Mouse (Mus musculus): Measurements from ENCODE around the gene Tmem39b.
A peak's percentile ranks its signal among the peaks of the same experiment; 100 is the strongest.
"Not testable (repeated sequence)": the region's sequence is repeated elsewhere in the genome, so short reads cannot be mapped to it uniquely, and the experiment has no call there.

Gene Tmem39b

DNA sequence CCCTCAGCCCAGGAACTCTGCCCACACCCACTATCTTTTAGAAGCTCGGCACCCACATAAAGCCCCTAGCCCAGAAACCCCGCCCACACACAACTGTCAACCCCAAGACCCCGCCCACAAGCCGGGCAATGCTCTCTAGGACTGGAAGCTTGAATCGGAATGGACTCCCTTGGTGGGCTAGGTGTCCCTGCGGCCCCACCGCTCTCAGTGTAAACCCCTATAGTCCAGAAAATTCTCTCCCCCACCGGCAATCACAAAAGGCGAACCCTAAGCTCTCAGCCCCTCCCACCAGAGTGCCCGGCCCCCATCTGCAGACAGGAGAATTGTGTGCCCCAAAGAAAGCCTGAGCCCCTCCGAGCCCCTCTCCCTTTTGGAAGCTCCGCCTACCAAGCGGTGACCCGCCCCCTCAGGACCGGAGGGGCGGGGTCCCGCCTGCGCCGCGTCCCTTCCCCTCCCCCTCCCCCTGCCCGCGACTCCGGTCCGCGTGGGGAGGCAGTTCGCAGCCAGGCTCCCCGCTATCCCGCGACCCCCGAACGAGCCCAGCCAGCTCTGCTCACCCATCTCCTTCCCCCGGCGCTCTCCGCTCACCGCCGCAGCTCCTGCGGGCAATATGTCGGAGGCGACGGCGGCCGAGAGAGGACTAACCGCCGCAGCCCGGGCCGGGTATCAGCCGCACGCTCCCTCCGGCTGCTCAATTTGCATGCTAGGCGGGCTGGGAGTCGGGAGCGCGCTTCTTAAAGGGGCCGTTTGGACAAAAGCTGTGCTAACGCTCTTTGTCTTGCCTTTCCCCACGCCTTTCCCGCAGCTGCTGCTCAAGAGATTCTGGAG lies at the start of gene Tmem39b:
Gene Tmem39b, minus strand, starts transcription at position 681 of the 828 bp plus-strand sequence.
- DNase-seq (ENCODE audit: low spot score in 2 of 2): peak; percentile 87 to 88

- DNase-seq (ENCODE audit: low spot score in 2 of 2): no peak
These were observed 49.5 kb upstream of the Tmem39b start for GRCm38 (mm10) chr4:129746106-129746505.

DNA sequence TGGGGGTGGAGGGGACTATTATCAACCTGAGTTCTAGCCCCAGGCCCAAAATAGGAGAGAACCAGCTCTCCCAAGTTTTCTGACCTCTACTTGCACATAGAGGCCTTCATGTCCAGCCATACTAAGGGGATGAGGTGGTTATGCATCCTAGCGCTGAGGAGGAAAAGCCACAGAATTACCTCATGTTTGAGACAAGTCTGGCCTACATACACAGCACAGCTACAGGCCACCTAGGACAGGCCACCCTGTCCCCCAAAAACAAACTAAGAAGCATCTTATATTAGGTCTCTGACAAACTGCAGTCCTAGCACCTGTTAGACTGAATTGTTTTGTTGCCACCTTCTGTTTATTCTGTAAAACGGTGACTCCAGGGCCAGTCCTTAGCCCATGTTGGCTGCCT lies 46.9 kb upstream of the Tmem39b start:
- DNase-seq (ENCODE audit: low spot score in 2 of 2): no peak

GRCm38 (mm10) chr4:129743010-129743390 lies 46.4 kb upstream of the Tmem39b start:
- no peak for DNase-seq (ENCODE audit: low spot score in 2 of 2)

GRCm38 (mm10) chr4:129742232-129743009 lies 45.8 kb upstream of the Tmem39b start, which contains the start of gene Khdrbs1:
TSS of gene Khdrbs1 (minus strand) at chr4:129742303.
- peak; percentile 94 to 95 for DNase-seq (ENCODE audit: low spot score in 2 of 2)

DNA sequence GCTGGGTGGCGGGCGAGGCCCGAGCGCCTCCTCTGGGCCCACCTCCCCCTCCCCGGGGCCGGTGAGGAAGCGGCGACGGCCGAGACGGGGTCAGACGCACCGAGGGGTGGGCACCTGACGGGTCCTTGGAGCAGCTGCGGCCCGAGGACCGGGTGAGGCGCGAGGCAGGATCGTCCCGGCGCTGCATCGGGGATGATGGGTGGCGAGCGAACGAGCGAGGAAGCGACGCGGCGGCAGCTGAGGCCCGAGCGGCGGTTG lies 45.3 kb upstream of the Tmem39b start:
- DNase-seq (ENCODE audit: low spot score in 2 of 2): no peak

DNA sequence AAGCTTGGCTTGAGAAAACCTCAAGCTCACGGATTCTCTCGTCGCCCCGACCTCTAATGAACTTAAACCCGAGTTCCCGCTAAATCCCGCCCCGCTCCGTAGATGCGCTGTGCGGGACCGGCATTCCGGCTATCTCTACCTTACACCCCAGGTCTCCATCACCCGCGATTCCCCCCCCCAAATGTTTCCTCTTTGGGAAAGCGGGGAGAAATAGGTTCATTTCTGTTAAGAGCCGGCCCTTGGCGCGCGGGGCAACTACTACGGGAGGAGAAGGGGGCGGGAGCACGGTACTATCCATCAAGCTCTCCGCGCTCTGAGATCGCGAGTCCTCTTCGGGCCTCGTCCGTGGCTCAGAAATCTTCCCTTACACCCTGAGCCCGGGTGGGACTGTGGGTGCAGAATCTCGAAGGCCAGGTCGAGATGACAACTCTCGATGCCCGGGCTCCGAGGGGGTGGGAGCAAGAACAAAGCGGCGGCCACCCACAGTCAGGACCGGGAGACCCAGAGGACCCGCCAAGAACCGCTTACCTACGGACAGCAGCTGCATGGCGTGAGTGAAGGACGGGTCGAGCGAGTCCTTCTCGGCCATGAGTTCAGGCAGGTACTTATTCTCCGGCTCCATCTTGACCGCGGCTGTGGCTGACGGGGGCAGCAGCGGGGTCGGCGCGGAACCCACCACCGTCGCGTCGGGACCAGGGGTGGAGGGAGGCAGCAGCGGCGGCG lies 44.8 kb upstream of the Tmem39b start:
- DNase-seq (ENCODE audit: low spot score in 2 of 2): peak; percentile 14 to 42

DNA sequence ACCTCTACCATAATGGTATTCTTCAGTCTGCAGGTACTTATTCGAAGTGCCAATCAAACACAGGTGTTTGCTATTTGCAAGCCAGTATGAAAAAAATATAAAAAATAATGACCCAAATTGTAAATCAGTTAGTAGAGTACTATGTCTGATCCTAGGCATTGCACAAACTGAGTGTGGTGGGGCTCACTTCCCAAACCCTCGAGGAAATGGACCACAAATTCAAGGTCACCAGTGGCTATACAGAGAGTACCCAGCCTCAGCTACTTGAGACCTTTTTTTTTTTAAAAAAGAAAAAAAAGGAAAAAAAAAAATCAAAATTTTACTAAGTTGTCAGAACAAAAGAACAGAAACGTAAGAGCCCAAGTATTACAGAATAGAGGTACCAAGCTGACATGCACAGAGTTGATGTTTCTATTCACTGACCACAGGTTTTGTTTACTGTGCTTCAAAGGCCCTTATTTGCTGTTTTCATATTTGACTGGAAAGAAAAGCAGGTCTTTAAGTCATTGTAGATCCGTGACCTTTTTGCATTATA lies 42.5 kb upstream of the Tmem39b start:
- DNase-seq (ENCODE audit: low spot score in 2 of 2): no peak

GRCm38 (mm10) chr4:129736173-129736572 lies 39.5 kb upstream of the Tmem39b start:
- no peak for DNase-seq (ENCODE audit: low spot score in 2 of 2)

- not testable (repeated sequence) for DNase-seq (ENCODE audit: low spot score in 2 of 2)
These were observed 38.8 kb upstream of the Tmem39b start for GRCm38 (mm10) chr4:129735485-129735884.

- DNase-seq (ENCODE audit: low spot score in 2 of 2): no peak
These were observed 34.8 kb upstream of the Tmem39b start for GRCm38 (mm10) chr4:129731423-129731822.

- DNase-seq (ENCODE audit: low spot score in 2 of 2): no peak
These were observed 19.7 kb upstream of the Tmem39b start for GRCm38 (mm10) chr4:129716310-129716709.

DNA sequence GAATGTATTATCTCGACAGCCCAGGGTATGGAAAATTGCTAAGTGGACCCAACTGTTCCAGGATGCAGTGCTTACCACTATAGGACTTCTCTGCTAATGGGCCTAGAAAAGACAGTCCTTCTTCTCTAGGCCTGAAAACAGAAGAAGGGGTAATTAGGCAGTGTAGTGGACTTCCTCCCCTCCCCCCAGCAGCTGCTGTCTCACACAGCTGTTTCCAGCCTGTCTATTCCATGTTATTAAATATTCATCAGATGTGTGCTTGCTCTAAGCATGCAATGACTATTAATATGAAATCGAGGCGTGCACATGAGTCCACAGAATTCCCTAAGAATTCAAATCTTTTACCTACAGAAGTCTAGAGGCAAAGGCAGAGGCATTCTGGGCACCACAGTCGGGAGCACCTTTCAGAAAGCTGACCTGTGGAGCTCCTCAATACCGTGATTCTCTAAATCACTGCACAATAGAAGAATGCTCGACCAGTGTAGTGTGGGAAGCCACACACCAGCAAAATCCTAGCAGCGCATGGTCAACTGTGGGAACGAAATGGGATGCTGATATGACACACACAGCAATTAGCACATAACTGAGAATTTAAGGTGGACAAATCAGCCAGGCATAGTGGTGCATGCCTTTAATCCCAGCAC lies 13.0 kb upstream of the Tmem39b start:
- DNase-seq (ENCODE audit: low spot score in 2 of 2): no peak

- no peak for DNase-seq (ENCODE audit: low spot score in 2 of 2)
These were observed 10.1 kb upstream of the Tmem39b start for GRCm38 (mm10) chr4:129706750-129707149.

GRCm38 (mm10) chr4:129702454-129702853 lies 5.8 kb upstream of the Tmem39b start:
- DNase-seq (ENCODE audit: low spot score in 2 of 2): peak in 1 of 2 experiments; percentile 12

DNA sequence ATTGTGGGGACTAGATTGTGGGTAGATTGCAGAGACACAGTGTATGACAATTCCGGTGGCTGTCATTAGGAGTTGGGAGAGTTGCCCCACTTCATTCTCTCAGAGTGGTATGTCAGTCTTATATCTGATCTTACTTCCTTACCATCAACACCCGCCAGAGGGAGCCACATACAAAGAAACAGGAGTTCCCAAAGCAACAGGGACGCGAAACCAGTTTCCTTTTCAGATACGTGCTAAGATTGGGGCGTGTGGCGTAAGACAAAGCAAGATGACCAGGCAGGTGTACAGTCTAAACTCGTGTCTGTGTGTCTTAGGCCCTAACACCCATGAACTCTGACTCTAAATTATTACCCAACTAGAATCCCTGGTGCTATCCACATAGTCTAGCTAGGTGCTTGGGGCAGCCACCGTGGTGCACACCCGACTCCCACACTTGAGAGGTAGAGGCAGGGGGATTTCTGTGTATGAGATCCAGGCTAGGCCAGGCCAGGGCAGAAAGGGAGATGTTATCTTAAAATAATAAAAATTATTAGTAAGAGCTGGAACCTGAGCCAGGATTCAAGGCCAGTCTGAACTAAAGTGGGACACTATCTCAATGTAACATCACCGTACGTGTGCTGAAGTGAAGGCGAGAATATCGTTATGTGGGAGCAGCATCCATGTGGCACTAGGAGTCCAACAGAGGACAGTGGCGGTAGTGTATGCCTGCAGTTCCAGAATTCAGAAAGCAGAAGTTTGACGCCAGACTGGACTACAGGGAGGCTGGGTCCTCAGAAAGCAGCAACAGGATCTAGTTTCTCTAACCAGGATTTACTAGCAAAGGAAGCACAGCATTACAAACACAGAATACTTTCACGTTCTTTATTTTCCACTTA lies 5.1 kb upstream of the Tmem39b start:
- DNase-seq (ENCODE audit: low spot score in 2 of 2): peak; percentile 57 to 78

DNA sequence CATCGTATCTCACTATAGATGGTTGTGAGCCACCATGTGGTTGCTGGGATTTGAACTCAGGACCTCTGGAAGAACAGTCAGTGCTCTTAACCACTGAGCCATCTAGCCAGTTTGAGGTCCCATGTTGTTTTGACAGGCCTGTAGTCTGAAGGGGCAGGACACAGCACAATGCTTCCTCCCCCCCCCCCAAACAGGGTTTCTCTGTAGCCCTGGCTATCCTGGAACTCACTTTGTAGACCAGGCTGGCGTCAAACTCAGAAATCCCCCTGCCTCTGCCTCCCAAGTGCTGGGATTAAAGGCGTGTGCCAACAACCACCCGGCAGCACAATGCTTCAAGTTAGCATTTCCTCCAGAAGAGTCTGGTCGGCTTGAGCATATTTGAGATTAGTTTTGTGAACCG lies 4.0 kb upstream of the Tmem39b start:
- not testable (repeated sequence) for DNase-seq (ENCODE audit: low spot score in 2 of 2)

DNA sequence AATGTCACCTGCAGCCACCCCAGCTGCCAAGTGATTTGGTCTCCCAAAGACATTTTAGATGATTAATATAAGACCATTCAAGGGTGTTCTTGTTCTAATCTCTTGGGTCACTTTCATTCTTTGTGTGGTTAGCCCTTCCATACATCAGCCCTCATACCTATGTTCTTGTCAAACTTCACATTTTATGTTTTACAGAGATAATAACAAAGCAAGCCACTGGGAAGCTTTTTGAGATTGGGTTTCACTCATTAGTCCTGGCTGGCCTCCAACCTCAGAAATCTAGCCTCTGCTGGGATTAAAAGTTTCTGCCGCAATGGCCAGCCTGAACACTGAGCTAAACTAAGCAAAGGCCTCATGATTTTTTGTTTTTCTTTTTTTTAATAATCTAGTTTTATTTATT lies 3.6 kb upstream of the Tmem39b start:
- DNase-seq (ENCODE audit: low spot score in 2 of 2): no peak

- DNase-seq (ENCODE audit: low spot score in 2 of 2): no peak
These were observed 553 bp upstream of the Tmem39b start for GRCm38 (mm10) chr4:129697191-129697590.

GRCm38 (mm10) chr4:129695815-129696157 lies 852 bp downstream of the Tmem39b start:
- no peak for DNase-seq (ENCODE audit: low spot score in 2 of 2)

DNA sequence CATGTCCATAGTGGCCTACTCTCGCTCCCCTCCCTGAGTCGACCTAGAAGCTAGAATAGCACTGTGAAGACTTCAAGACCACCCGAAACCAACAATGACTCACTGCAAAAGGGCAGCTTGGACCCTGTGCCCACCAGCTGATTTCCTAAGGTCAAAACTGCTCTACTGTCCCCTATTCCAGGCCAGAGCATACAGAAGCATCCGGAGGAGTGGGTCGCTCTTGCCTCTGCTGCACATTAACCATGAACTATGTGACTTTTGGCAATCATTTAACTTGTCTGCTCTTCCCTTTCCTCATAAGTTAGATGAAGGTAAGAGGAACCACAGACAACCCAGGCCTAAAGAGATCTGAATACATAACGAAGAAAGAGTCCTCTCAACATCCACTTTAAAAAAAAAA lies 12.1 kb downstream of the Tmem39b start:
- DNase-seq (ENCODE audit: low spot score in 2 of 2): no peak
